In genomic region chr8:106210821-106211345, GRCm38 (mm10) we compare ENCODE assay signal across 7 mouse cellular contexts. TPM values are rescaled to one million over a fixed set of nuclear protein-coding genes. Genes with fewer than 3 reads are reported as not detected.
DNase-seq lines count a peak whose midpoint lies in the region; ATAC-seq lines count a peak whose summit lies in the region.

Gene Slc7a6os, minus strand, starts transcription at chr8:106210935.
Gene Prmt7, plus strand, starts transcription at chr8:106210936.

- H3K4me2 ChIP-seq in midbrain, embryonic 13.5 days (replicated peaks): peak within 1 kb of the TSS; percentile 89

- H3K27me3 ChIP-seq in limb, embryonic 10.5 days (ENCODE audit: low read depth, poor library complexity, severe bottlenecking): no peaks in the 10 kb centered on the region
- no peaks in the 10 kb centered on the region for H3K27me3 ChIP-seq in midbrain, embryonic 13.5 days

- H3K9ac ChIP-seq in midbrain, embryonic 13.5 days (replicated peaks): peak within 1 kb of the TSS; percentile 95

- peak within 1 kb of the TSS; percentile 95 for H3K27ac ChIP-seq in limb, embryonic 10.5 days
- peak within 1 kb of the TSS; percentile 95 for H3K27ac ChIP-seq in midbrain, embryonic 13.5 days

- no peaks in the 10 kb centered on the region for H3K9me3 ChIP-seq in limb, embryonic 10.5 days (replicated peaks)
- no peaks in the 10 kb centered on the region for H3K9me3 ChIP-seq in midbrain, embryonic 13.5 days

- peaks cover 11% of the 10 kb centered on the region for H3K4me1 ChIP-seq in limb, embryonic 10.5 days
- peaks cover 21% of the 10 kb centered on the region for H3K4me1 ChIP-seq in midbrain, embryonic 13.5 days (replicated peaks)

- peak; percentile 93 for DNase-seq in adrenal gland, adult 8-10 months
- DNase-seq in embryo, embryonic 9.5 days (ENCODE audit: extremely low spot score): peak; percentile 94
- no peak for DNase-seq in gonadal fat pad, adult 2 months (ENCODE audit: low read depth)
- DNase-seq in kidney, adult 11 months: peak; percentile 92
- peak; percentile 94 for DNase-seq in limb, embryonic 10.5 days (ENCODE audit: low spot score)
- peak; percentile 92 for DNase-seq in spleen, adult 12 weeks (ENCODE audit: low spot score)

- ATAC-seq in midbrain, embryonic 13.5 days: peak; percentile 98

- under 1% methylated on average over 52 of the region's 52 CpGs for WGBS in limb, embryonic 10.5 days
- WGBS in midbrain, embryonic 13.5 days: under 1% methylated on average over 52 of the region's 52 CpGs

- peak within 1 kb of the TSS; percentile 68 for H3K4me3 ChIP-seq in limb, embryonic 10.5 days
- H3K4me3 ChIP-seq in midbrain, embryonic 13.5 days (replicated peaks): peak within 1 kb of the TSS; percentile 86

- H3K36me3 ChIP-seq in limb, embryonic 10.5 days: peaks cover 64% of the 10 kb centered on the region
- H3K36me3 ChIP-seq in midbrain, embryonic 13.5 days: peaks cover 48% of the 10 kb centered on the region

RNA-seq across cellular contexts. Expression of gene Slc7a6os, which starts in this region (rescaled TPM):
- total RNA-seq in adrenal gland, adult 8-10 months (2022): 10 to 100 TPM; 21.4 to 32.1 (median 28.3) TPM
- 12.0 and 14.8 TPM in 2 replicates for polyA plus RNA-seq in gonadal fat pad, adult 2 months (2012; rRNA removed)
- 42.0 and 46.6 TPM in 2 replicates for polyA plus RNA-seq in limb, embryonic 10.5 days (2016; fragmentation: Nextera tagmentation; extraction: Ambion mirVana)
- polyA plus RNA-seq in midbrain, embryonic 13.5 days (2015; fragmentation: Nextera tagmentation; extraction: Ambion mirVana): 36.6 and 42.6 TPM in 2 replicates

RNA-seq across cellular contexts. Expression of gene Prmt7, which starts in this region (rescaled TPM):
- total RNA-seq in adrenal gland, adult 8-10 months (2022): 10 to 100 TPM; 26.2 to 30.4 (median 29.1) TPM
- 27.2 and 34.0 TPM in 2 replicates for polyA plus RNA-seq in gonadal fat pad, adult 2 months (2012; rRNA removed)
- 76.4 and 88.2 TPM in 2 replicates for polyA plus RNA-seq in limb, embryonic 10.5 days (2016; fragmentation: Nextera tagmentation; extraction: Ambion mirVana)
- polyA plus RNA-seq in midbrain, embryonic 13.5 days (2015; fragmentation: Nextera tagmentation; extraction: Ambion mirVana): 57.8 and 62.6 TPM in 2 replicates
